12 mouse cellular contexts compared by ENCODE assay signal in genomic region chr3:39718946-39719545, GRCm38 (mm10).
DNase-seq lines count a peak whose midpoint lies in the region; ATAC-seq and TF ChIP-seq lines count a peak whose summit lies in the region.
"Had no signal": no experiment of that assay in that cellular context is flagged by ENCODE, and none has a peak within 500 bp of the region (broad histone marks: within the 10 kb centered on the region; RNA-seq: fewer than 3 reads in every experiment).

No protein-coding gene starts in this region.

- no peak for TF ChIP-seq EP300 in stomach, postnatal 0 days (optimal IDR thresholded peaks at IDR 0.05)

- H3K27ac ChIP-seq in stomach, embryonic 14.5 days (ENCODE audit: low read length) = peak overlapping the region; percentile 72
- H3K27ac ChIP-seq in stomach, postnatal 0 days (replicated peaks) = no peak overlapping the region
- H3K27ac ChIP-seq in limb, embryonic 15.5 days = peak overlapping the region; percentile 23; the same call in 1 of the 2 replicates
- H3K27ac ChIP-seq: hindbrain, embryonic 12.5 days had no signal

- 37% methylated on average over 11 of the region's 11 CpGs for WGBS in stomach, embryonic 14.5 days
- WGBS in stomach, postnatal 0 days = 48% methylated on average over 11 of the region's 11 CpGs
- WGBS in limb, embryonic 15.5 days = 51% methylated on average over 11 of the region's 11 CpGs

- no peaks in the 10 kb centered on the region for H3K9me3 ChIP-seq in stomach, embryonic 14.5 days (ENCODE audit: control insufficient read depth, low read depth, low read length)
- H3K9me3 ChIP-seq in stomach, postnatal 0 days (ENCODE audit: control insufficient read depth, low read length) = no peaks in the 10 kb centered on the region
- no peaks in the 10 kb centered on the region for H3K9me3 ChIP-seq in limb, embryonic 15.5 days
- H3K9me3 ChIP-seq: hindbrain, embryonic 12.5 days had no signal

- H3K9ac ChIP-seq in stomach, embryonic 14.5 days (replicated peaks; ENCODE audit: low read depth, low read length) = no peak overlapping the region
- no peak overlapping the region for H3K9ac ChIP-seq in stomach, postnatal 0 days (ENCODE audit: low read length)
- H3K9ac ChIP-seq in limb, embryonic 15.5 days = no peak overlapping the region
- H3K9ac ChIP-seq: hindbrain, embryonic 12.5 days had no signal

- H3K4me2 ChIP-seq in stomach, embryonic 14.5 days (replicated peaks; ENCODE audit: low read depth, low read length) = no peak overlapping the region
- H3K4me2 ChIP-seq in stomach, postnatal 0 days (replicated peaks; ENCODE audit: low read depth) = no peak overlapping the region
- H3K4me2 ChIP-seq in limb, embryonic 15.5 days = no peak overlapping the region
- H3K4me2 ChIP-seq: hindbrain, embryonic 12.5 days; midbrain, embryonic 11.5 days had no signal

- no peak for TF ChIP-seq CTCF in stomach, postnatal 0 days (IDR thresholded peaks at IDR 0.05; ENCODE audit: low read depth)

- no peak overlapping the region for H3K4me3 ChIP-seq in stomach, embryonic 14.5 days (ENCODE audit: low read depth, low read length)
- no peak overlapping the region for H3K4me3 ChIP-seq in stomach, postnatal 0 days (ENCODE audit: low read depth, low read length)
- H3K4me3 ChIP-seq in limb, embryonic 15.5 days = no peak overlapping the region
- H3K4me3 ChIP-seq: hindbrain, embryonic 12.5 days had no signal

- no peaks in the 10 kb centered on the region for H3K27me3 ChIP-seq in stomach, embryonic 14.5 days (ENCODE audit: control insufficient read depth, insufficient read depth, low read length)
- no peaks in the 10 kb centered on the region for H3K27me3 ChIP-seq in stomach, postnatal 0 days (ENCODE audit: control insufficient read depth, insufficient read depth, low read length)
- no peaks in the 10 kb centered on the region for H3K27me3 ChIP-seq in limb, embryonic 15.5 days
- H3K27me3 ChIP-seq: hindbrain, embryonic 12.5 days had no signal

- ATAC-seq in stomach, embryonic 14.5 days (ENCODE audit: insufficient number of reproducible peaks, insufficient read depth, low FRiP score, low read depth) = no peak; the same call in 1 of the 2 replicates
- no peak for ATAC-seq in stomach, postnatal 0 days (ENCODE audit: low FRiP score, low TSS enrichment)
- ATAC-seq in limb, embryonic 15.5 days (ENCODE audit: insufficient number of reproducible peaks, low FRiP score, low TSS enrichment, low read depth) = 0 out of 2 replicates have a peak, but pooled peaks have one; percentile 40
- ATAC-seq: Patski had no signal

- no peaks in the 10 kb centered on the region for H3K36me3 ChIP-seq in stomach, embryonic 14.5 days (ENCODE audit: control insufficient read depth, insufficient read depth, low read length)
- no peaks in the 10 kb centered on the region for H3K36me3 ChIP-seq in stomach, postnatal 0 days (ENCODE audit: control insufficient read depth, insufficient read depth, low read length)
- no peaks in the 10 kb centered on the region for H3K36me3 ChIP-seq in limb, embryonic 15.5 days
- H3K36me3 ChIP-seq: hindbrain, embryonic 12.5 days had no signal

- H3K4me1 ChIP-seq in stomach, embryonic 14.5 days (ENCODE audit: control insufficient read depth, insufficient read depth, low read length) = no peaks in the 10 kb centered on the region
- no peaks in the 10 kb centered on the region for H3K4me1 ChIP-seq in stomach, postnatal 0 days (replicated peaks; ENCODE audit: control insufficient read depth, insufficient read depth)
- H3K4me1 ChIP-seq in limb, embryonic 15.5 days = no peaks in the 10 kb centered on the region; the same call in 1 of the 2 replicates
- H3K4me1 ChIP-seq: hindbrain, embryonic 12.5 days had no signal

- DNase-seq in adrenal gland, postnatal 14 days = peak; percentile 5
- no peak for DNase-seq in adrenal gland, postnatal 25 days
- no peak for DNase-seq in stomach, postnatal 0 days (ENCODE audit: low spot score)
- DNase-seq in testis, postnatal 14 days (ENCODE audit: low spot score) = peak; percentile 53
- DNase-seq in kidney, postnatal 36 days = no peak
- DNase-seq in kidney, postnatal 4 days = no peak
- DNase-seq: layer of hippocampus, postnatal 36 days had no signal

Comparison
In these comparisons a context has a peak if more than half of its experiments do, and no peak if none do; other contexts are left out.
1. DNase-seq: peak in adrenal gland, postnatal 14 days (single experiment) and testis, postnatal 14 days (single experiment); none in adrenal gland, postnatal 25 days (single experiment), stomach, postnatal 0 days (single experiment), kidney, postnatal 36 days (0 of 2) and kidney, postnatal 4 days (0 of 2).